Mouse (Mus musculus) lung, adult 2 months (tissue): ENCODE results near the gene Slc52a3.

Source experiments
- CTCF ChIP-seq: fragments of 200-500 bp; IDR thresholded peaks from 2 replicates; pipeline ENCODE4 v1.5.1; 2011; ENCODE audit warnings: mild to moderate bottlenecking, low read length, control low read depth; ENCODE audit not compliant: insufficient read depth
- POLR2A ChIP-seq: fragments of 200-500 bp; IDR thresholded peaks from 2 replicates; pipeline ENCODE4 v1.6.1; 2011; ENCODE audit warnings: low read depth, mild to moderate bottlenecking, control low read depth, low read length, borderline replicate concordance; ENCODE audit errors: extremely low read depth

DNA sequence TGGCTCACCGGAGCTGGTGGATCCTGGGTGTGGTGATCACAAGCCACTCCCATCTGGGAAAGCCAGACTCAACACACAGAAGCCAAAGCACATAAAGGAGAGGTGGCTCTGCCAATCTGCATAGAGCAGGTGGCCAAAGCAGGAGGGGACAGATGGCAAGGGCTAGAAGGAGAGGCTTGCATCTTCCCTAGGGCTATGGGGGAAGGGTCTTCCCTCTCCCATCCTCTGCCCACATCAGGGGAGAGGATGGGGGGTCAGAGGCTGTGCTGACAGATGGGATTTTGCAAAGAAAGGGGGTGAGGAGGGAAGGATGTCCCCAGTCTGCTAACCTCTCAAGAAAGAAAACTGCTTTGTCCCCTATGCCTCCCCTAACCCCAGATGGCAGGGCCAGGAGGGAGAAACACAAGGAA is 5.3 kb upstream of the Slc52a3 start:
- TF ChIP-seq POLR2A (no peak), CTCF (no peak)
